Mouse (Mus musculus) liver, embryonic 13.5 days (tissue): ENCODE measurements around the gene Kcnj10. TPM values are rescaled to one million over a fixed set of nuclear protein-coding genes. Genes with fewer than 3 reads are reported as not detected.

Source experiments
- ATAC-seq: fragments of 200-750 bp; cut with Nextera tagmentation; 2 replicates; pipeline ENCODE4 v1.8.0; 2017; ENCODE audit warnings: low read depth, mild to moderate bottlenecking, moderate number of reproducible peaks, moderate library complexity
- DNase-seq: peaks from one replicate; pipeline ENCODE4 v3.0.0; 2022
- H3K27ac ChIP-seq: fragments of 300-500 bp; sonication (generic); 2 replicates; pipeline ENCODE4 v1.5.1; 2015; ENCODE audit warnings: moderate library complexity, mild to moderate bottlenecking, inconsistent platforms
- H3K27me3 ChIP-seq: fragments of 300-500 bp; sonication (generic); 2 replicates; pipeline ENCODE4 v1.6.1; 2015; ENCODE audit warnings: mild to moderate bottlenecking, inconsistent platforms
- H3K36me3 ChIP-seq: fragments of 300-500 bp; sonication (generic); 2 replicates; pipeline ENCODE4 v1.6.1; 2015; ENCODE audit warnings: mild to moderate bottlenecking, inconsistent platforms
- H3K4me1 ChIP-seq: fragments of 300-500 bp; sonication (generic); replicated peaks from 2 replicates; pipeline ENCODE4 v1.6.1; 2015; ENCODE audit warnings: inconsistent platforms
- H3K4me2 ChIP-seq: fragments of 300-500 bp; sonication (generic); 2 replicates; pipeline ENCODE4 v1.6.1; 2015; ENCODE audit warnings: inconsistent platforms, mild to moderate bottlenecking, moderate library complexity
- H3K4me3 ChIP-seq: fragments of 300-500 bp; sonication (generic); replicated peaks from 2 replicates; pipeline ENCODE4 v1.5.1; 2015; ENCODE audit warnings: mild to moderate bottlenecking, inconsistent platforms
- H3K9ac ChIP-seq: fragments of 300-500 bp; sonication (generic); 2 replicates; pipeline ENCODE4 v1.6.1; 2015; ENCODE audit warnings: mild to moderate bottlenecking, inconsistent platforms
- H3K9me3 ChIP-seq: fragments of 300-500 bp; sonication (generic); replicated peaks from 2 replicates; pipeline ENCODE4 v1.6.1; 2016; ENCODE audit warnings: inconsistent platforms
- WGBS: fragments of 180-500 bp; shearing (Covaris S2); methylation state at CpG from one replicate; pipeline ENCODE4 v1.1.7; 2015; ENCODE audit not compliant: insufficient replicate concordance; 5-methylcytosine and 5-hydroxymethylcytosine counted together
- polyA plus RNA-seq: library from polyadenylated mRNA; unstranded; fragments of >200 nt; fragmentation: Nextera tagmentation; extraction: Ambion mirVana; gene quantifications from 2 replicates; pipeline ENCODE4 v1.2.1, GENCODE M21; 2015

Kcnj10 gene
- polyA plus RNA-seq, 1 experiment from 2014 or later, result 0.03 TPM

DNA sequence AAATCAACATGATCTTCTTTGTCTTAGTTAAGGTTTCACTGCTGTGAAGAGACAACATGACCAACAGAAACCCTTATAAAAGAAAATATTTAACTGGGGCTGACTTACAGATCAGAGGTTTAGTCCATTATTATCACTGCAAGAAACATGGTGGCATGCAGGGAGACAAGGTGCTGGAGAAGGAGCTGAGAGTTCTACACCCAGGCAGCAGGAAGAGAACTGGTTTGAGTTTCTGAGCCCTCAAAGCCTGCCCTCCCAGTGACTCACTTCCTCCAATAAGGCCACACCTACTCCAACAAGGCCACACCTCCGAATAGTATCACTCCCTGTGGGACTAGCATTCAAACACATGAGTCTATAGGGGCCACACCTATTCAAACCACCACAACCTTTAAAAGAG, 49.8 kb downstream of the Kcnj10 start:
- Histone ChIP-seq H3K36me3 (no peaks in the 10 kb centered on the region), H3K4me1 (no peaks in the 10 kb centered on the region), H3K4me2 (no peak overlapping the region), H3K27me3 (peaks cover 18% of the 10 kb centered on the region; the same call in 1 of the 2 replicates), H3K27ac (no peak overlapping the region), H3K9ac (no peak overlapping the region), H3K4me3 (no peak overlapping the region), H3K9me3 (no peaks in the 10 kb centered on the region)
- DNase-seq (no peak), ATAC-seq (peak; percentile 59; the same call in 1 of the 2 replicates)
- 41% methylated on average over 1 of the region's 1 CpGs for WGBS

DNA sequence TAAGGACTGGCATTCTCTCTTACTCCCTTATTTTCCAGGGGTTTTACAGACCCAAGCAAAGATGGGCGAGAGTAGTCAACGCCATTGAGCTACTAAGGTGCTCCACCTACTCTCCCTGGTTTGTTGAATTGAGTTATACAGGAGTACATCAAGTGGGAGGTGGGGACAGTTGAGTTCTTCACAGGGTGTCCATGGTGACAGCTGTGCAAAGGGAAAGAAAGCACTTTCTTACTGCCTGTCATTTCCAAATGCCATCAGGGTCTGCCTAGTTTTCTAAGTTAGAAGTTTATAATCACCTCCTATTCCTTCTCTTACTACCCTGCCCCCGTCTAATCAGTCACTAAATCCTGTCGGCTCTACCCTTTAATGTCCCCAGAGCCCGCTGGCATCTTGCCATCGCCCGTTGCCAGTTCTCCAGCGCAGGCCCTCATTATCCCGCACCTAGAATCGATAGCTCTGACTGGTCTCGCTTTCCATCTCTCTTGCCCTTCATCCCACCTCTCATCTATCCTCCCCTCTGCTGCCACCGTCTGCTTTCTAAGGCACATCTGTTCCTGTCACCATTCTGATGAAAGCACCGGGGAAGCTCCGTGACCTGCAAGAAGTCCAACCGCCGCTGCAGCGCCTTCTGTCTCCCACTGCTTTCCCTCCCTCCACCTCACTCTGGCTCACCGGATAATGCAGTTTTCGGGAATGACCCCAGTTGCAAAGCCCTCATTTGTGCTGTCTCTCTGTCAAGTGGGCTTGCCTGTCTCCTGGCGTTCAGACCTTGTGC, 51.0 kb downstream of the Kcnj10 start:
- H3K27ac ChIP-seq, result no peak overlapping the region
- no peaks in the 10 kb centered on the region for H3K9me3 ChIP-seq
- 0 out of 2 replicates have a peak overlapping the region, but pooled peaks have one; percentile 14 for H3K4me2 ChIP-seq
- H3K4me3 ChIP-seq, result no peak overlapping the region
- H3K9ac ChIP-seq, result no peak overlapping the region
- ATAC-seq (no peak), DNase-seq (no peak)
- peaks cover 18% of the 10 kb centered on the region; the same call in 1 of the 2 replicates for H3K27me3 ChIP-seq
- 44% methylated on average over 20 of the region's 20 CpGs for WGBS
- H3K4me1 ChIP-seq, result no peaks in the 10 kb centered on the region
- no peaks in the 10 kb centered on the region for H3K36me3 ChIP-seq

DNA sequence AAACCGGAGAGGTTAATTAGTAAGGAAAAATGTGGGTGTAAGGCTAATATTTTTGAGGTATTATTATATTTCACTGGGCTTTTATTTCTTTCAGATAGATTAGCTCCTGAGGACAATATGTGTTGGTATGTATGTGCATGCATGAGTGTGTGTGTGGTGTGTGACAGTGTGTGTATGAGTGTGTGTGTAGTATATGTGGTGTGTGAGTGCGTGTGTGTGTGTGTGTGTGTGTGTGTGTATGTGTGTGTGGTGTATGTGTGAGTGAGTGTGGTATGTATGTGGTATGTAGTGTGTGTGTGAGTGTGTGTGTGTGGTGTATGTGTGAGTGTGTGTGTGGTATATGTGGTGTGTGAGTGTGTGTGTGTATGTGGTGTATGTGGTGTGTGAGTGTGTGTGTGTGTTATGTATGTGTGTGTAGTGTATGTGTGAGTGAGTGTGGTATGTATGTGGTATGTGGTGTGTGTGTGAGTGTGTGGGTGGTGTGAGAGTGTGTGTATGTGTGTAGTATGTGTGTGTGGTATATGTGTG, 51.7 kb downstream of the Kcnj10 start:
- no peaks in the 10 kb centered on the region for H3K36me3 ChIP-seq
- H3K9me3 ChIP-seq, result no peaks in the 10 kb centered on the region
- DNase-seq (no peak), ATAC-seq (no peak)
- 73% methylated on average over 2 of the region's 2 CpGs for WGBS
- no peak overlapping the region for H3K27ac ChIP-seq
- H3K9ac ChIP-seq, result no peak overlapping the region
- no peak overlapping the region for H3K4me2 ChIP-seq
- peaks cover 18% of the 10 kb centered on the region; the same call in 1 of the 2 replicates for H3K27me3 ChIP-seq
- H3K4me3 ChIP-seq, result no peak overlapping the region
- H3K4me1 ChIP-seq, result no peaks in the 10 kb centered on the region

DNA sequence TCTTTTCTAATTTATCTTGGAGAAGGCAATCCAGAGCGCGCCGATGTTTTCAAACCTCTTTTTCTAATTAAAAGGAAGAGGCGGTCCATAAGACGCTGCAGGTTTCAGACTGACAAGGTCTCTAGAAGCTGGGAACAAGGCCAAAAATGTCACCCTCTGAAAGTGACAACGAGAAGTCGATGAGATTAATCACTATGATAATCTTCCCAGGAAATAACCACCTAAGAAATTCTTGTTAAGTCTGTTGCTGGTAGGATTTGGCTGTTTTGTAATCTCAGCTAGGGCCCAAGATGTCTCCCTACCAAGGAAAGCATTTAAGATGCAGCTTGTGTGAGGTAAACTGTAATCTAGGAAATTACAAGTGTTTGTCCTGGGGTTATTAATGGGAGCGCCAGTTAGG, 52.7 kb downstream of the Kcnj10 start:
- Histone ChIP-seq H3K27ac (no peak overlapping the region), H3K4me3 (no peak overlapping the region), H3K4me2 (no peak overlapping the region), H3K9me3 (no peaks in the 10 kb centered on the region), H3K9ac (no peak overlapping the region), H3K36me3 (no peaks in the 10 kb centered on the region), H3K4me1 (no peaks in the 10 kb centered on the region), H3K27me3 (peaks cover 18% of the 10 kb centered on the region; the same call in 1 of the 2 replicates)
- WGBS, result 61% methylated on average over 8 of the region's 8 CpGs
- ATAC-seq (no peak), DNase-seq (no peak)

DNA sequence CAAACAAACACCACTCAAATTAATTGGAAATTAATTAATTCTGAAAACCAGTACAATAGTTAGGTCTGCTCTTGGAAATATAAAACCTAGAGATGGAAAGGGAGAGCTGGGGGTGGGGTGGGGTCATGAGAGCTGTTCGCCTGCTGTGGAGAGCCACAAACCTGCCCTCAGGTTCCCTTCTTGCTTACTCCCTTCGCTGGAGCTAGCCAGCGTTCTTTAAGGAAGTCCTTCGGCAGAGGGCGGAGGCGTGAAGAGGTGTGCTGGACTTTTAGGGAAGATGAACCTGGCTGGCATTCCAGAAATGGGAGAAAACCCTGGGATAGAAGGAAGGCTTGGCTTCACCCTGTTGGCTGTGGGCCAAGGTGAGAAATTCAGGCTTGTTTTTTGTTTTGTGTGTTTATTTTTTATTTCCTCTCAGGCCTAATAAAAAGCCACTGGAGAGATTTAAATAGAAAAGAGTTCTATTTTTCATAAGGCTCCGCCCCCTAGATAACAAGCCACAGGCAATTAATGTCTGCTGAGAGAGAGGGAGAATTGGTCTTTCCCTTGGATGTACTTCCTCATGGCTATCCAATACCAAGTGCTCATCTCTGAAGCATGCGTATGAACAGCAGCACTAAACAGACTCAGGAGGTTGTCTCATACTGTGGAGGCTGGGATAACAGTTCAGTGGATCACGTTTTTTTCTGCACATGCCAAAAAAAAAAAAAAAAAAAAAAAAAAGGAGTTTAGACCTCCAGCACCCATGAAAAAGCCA, 56.2 kb downstream of the Kcnj10 start:
- WGBS, result 39% methylated on average over 9 of the region's 9 CpGs

DNA sequence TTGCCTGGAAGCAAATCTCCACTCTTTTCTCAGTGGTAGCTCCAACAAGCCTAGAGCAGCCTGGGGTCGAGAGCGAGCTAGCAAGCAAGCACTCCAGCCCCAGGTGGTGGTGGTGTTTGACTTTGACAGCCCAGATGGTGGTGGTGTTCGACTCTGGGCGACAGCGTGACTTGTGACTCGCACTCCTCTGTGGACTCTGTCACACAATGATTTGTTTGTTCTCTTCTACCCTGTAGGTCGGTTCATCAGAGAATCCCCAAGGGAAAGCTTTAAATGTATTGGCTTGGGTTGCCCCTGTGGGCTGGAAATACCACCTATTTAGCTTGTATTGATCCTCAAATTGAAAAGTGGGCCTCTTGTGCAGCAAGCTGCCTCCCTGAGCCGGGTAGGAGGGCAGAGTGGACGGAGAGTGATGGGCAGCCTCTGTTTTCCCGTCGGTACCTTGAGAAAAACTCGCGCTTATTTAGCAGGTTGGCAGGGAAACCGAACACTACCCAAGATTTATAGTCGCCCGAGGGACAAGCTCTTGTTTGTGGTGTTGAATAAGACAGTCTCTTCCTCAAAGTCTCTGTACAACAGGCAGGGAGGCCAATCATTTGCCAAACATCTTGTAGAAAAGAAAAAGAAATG, 65.2 kb downstream of the Kcnj10 start:
- no peak overlapping the region for H3K27ac ChIP-seq
- no peak overlapping the region for H3K4me3 ChIP-seq
- H3K9me3 ChIP-seq, result no peaks in the 10 kb centered on the region
- 46% methylated on average over 16 of the region's 16 CpGs for WGBS
- ATAC-seq (no peak), DNase-seq (no peak)
- H3K4me2 ChIP-seq, result no peak overlapping the region
- H3K27me3 ChIP-seq, result no peaks in the 10 kb centered on the region
- no peaks in the 10 kb centered on the region for H3K36me3 ChIP-seq
- no peak overlapping the region for H3K9ac ChIP-seq
- no peaks in the 10 kb centered on the region for H3K4me1 ChIP-seq

More for the DNA sequence above, 56.2 kb downstream of the Kcnj10 start:
- no peak for DNase-seq
- no peaks in the 10 kb centered on the region for H3K9me3 ChIP-seq
- peaks cover 8% of the 10 kb centered on the region; the same call in 1 of the 2 replicates for H3K27me3 ChIP-seq
- no peaks in the 10 kb centered on the region for H3K36me3 ChIP-seq
- H3K4me3 ChIP-seq, result no peak overlapping the region
- no peak overlapping the region for H3K4me2 ChIP-seq
- no peak overlapping the region for H3K27ac ChIP-seq
- H3K4me1 ChIP-seq, result no peaks in the 10 kb centered on the region
- no peak overlapping the region for H3K9ac ChIP-seq
- ATAC-seq, result no peak

DNA sequence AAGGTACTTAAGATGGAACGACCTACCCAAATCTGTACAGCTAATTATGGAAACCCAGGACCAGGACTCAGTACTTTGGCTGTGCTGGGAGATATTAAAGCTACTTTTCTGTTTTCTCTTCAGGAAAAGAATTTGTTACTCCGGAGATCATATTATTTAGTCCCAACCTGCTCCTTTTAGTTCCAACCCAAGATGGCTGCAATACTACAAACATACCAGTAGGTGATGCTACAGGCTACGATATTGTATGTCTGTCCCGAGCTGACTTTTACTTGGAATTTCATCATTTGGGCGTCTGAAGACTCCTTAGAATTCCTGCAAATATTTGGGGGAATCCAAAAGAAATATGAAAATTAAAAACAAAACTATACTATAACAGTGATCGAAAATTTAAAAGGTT, 68.0 kb downstream of the Kcnj10 start:
- 7% methylated on average over 6 of the region's 6 CpGs for WGBS
- Histone ChIP-seq H3K9me3 (no peaks in the 10 kb centered on the region), H3K4me2 (no peak overlapping the region), H3K9ac (no peak overlapping the region), H3K27me3 (no peaks in the 10 kb centered on the region), H3K27ac (no peak overlapping the region), H3K4me1 (no peaks in the 10 kb centered on the region), H3K4me3 (no peak overlapping the region), H3K36me3 (no peaks in the 10 kb centered on the region)
- DNase-seq (no peak), ATAC-seq (no peak)

DNA sequence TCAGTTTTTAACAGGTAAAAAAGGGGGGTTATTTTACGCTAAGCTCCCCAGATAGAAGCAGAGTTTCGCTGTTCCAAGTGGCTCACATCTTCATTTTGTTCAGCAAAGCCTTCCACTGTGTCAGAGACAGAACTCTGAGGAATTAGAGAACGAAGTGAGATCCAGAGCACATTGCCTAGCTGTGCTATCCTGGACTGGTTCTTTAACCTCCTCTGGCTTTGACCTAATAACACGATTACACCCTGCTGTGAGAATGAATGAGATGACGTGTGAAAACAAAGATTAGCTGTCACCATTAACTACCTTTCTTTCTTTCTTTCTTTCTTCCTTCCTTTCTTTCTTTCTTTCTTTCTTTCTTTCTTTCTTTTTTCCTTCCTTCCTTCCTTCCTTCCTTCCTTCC, 68.4 kb downstream of the Kcnj10 start:
- no peak for DNase-seq
- no peaks in the 10 kb centered on the region for H3K9me3 ChIP-seq
- H3K36me3 ChIP-seq, result no peaks in the 10 kb centered on the region
- H3K9ac ChIP-seq, result no peak overlapping the region
- no peak overlapping the region for H3K27ac ChIP-seq
- no peak overlapping the region for H3K4me3 ChIP-seq
- no peak for ATAC-seq
- 9% methylated on average over 5 of the region's 5 CpGs for WGBS
- no peak overlapping the region for H3K4me2 ChIP-seq
- H3K27me3 ChIP-seq, result no peaks in the 10 kb centered on the region
- H3K4me1 ChIP-seq, result no peaks in the 10 kb centered on the region

DNA sequence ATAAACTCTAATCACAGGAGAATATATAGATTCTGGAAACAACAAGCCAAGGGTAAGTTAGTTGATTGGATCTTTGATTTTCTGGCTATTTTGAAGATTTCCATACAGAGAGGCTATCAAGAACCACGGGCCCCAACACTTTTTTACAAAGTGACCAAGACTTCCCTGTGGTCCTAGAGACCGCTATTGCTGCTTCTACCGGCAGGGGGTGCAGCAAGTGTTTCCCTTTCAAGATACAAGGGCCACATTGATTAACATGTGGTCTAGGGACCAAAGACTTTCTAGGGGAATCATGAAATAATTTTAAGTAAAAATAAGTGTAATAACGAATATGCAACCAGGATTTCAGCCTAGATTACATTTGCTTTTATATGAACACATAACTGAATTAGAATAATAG, 69.8 kb downstream of the Kcnj10 start:
- Histone ChIP-seq H3K4me3 (no peak overlapping the region), H3K9ac (no peak overlapping the region), H3K9me3 (no peaks in the 10 kb centered on the region), H3K4me2 (no peak overlapping the region), H3K27ac (no peak overlapping the region), H3K4me1 (no peaks in the 10 kb centered on the region), H3K27me3 (no peaks in the 10 kb centered on the region), H3K36me3 (no peaks in the 10 kb centered on the region)
- ATAC-seq (no peak), DNase-seq (no peak)
- WGBS, result 2% methylated on average over 4 of the region's 4 CpGs

DNA sequence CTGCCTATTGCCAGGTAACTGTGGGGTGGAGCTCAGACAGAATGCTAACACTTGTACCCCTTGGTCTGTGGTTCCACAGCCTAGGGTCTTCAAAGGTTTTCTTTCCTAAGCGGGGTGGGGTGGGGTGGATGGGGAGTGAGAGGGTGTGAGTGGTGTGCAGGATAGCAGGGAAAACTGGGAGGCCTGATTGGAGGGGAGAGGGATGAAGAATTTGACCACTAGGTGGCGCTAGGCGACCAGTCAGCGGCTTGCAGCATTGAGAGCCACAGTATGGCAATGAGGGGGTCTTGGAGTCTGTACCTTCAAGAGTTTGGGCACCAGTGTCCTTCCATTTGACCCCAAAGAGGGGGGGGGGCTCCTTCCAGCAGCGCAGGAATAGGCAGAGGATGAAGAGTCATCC, 71.2 kb downstream of the Kcnj10 start:
- no peak for DNase-seq
- H3K36me3 ChIP-seq, result no peaks in the 10 kb centered on the region
- no peak overlapping the region for H3K4me3 ChIP-seq
- no peak overlapping the region for H3K4me2 ChIP-seq
- WGBS, result 0% methylated on average over 5 of the region's 5 CpGs
- ATAC-seq, result no peak
- no peaks in the 10 kb centered on the region for H3K9me3 ChIP-seq
- H3K27me3 ChIP-seq, result no peaks in the 10 kb centered on the region
- H3K27ac ChIP-seq, result no peak overlapping the region
- H3K4me1 ChIP-seq, result no peaks in the 10 kb centered on the region
- no peak overlapping the region for H3K9ac ChIP-seq

DNA sequence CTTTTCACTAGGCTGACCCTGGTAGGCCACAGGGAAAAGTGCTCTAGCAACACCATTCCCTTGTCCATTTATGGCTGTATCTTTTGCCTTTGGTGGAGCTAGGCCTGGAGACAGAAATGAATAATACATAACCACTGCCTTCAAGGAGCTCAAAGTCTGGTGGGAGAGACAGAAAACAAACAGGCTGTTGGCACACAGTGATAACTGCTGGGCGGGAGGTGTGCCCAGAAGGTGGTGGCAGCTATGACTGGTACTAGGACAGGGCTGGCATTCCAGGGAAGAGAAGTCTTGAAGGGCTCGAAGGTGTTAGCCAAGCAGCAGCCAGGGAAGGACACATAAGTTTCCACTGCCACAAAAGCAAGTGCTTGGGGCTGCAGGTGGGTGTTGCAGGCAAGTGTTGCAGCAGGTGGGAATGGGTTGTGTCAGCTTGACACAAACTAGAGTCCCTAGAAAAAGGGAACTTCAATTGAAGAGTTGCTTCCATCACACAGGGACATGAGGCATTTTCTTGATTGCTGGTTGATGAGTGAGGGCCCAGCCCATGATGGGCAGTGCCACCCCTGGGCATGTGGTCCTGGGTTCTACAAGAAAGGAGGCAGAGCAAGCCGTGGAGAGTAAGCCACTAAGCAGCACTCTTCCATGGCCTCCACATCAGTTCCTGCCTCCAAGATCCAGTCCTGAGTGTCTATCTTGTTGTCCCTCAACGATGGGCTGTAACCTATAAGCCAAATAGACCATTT, 72.7 kb downstream of the Kcnj10 start:
- H3K27ac ChIP-seq, result no peak overlapping the region
- no peaks in the 10 kb centered on the region for H3K4me1 ChIP-seq
- ATAC-seq (no peak), DNase-seq (no peak)
- no peaks in the 10 kb centered on the region for H3K9me3 ChIP-seq
- no peak overlapping the region for H3K9ac ChIP-seq
- no peaks in the 10 kb centered on the region for H3K36me3 ChIP-seq
- no peak overlapping the region for H3K4me3 ChIP-seq
- H3K4me2 ChIP-seq, result no peak overlapping the region
- H3K27me3 ChIP-seq, result no peaks in the 10 kb centered on the region
- WGBS, result 51% methylated on average over 4 of the region's 4 CpGs
